In genomic region chr6:84691907-84692306, GRCm38 (mm10) we compare ENCODE assay signal across 23 mouse cellular contexts.
"Had no signal": no experiment of that assay in that cellular context is flagged by ENCODE, and none has a peak within 500 bp of the region (broad histone marks: within the 10 kb centered on the region; RNA-seq: fewer than 3 reads in every experiment).

No protein-coding gene starts in this region.

- H3K27ac ChIP-seq: hindbrain, embryonic 13.5 days; hindbrain, embryonic 15.5 days; kidney, embryonic 15.5 days; kidney, postnatal 0 days; limb, embryonic 13.5 days; limb, embryonic 15.5 days; liver, embryonic 13.5 days had no signal

- H3K4me1 ChIP-seq: limb, embryonic 15.5 days had no signal

- H3K9ac ChIP-seq: forebrain, postnatal 0 days; heart, embryonic 12.5 days; hindbrain, embryonic 13.5 days; hindbrain, embryonic 15.5 days; kidney, embryonic 15.5 days; limb, embryonic 13.5 days; limb, embryonic 15.5 days; liver, embryonic 13.5 days had no signal

- H3K9me3 ChIP-seq: heart, embryonic 12.5 days; hindbrain, embryonic 13.5 days; hindbrain, embryonic 15.5 days; kidney, embryonic 15.5 days; limb, embryonic 13.5 days; limb, embryonic 15.5 days; liver, embryonic 13.5 days had no signal

- DNase-seq: forebrain, postnatal 0 days; gastrocnemius, postnatal 14 days; gastrocnemius, postnatal 36 days; heart, adult 18-20 months; heart, postnatal 10 days; heart, postnatal 36 days; kidney, adult 11 months; kidney, adult 2 months; kidney, adult 9 months; kidney, postnatal 14 days; kidney, postnatal 36 days; layer of hippocampus, postnatal 36 days; left cerebral cortex, postnatal 4 days; liver, embryonic 13.5 days had no signal

- H3K36me3 ChIP-seq: hindbrain, embryonic 13.5 days; kidney, embryonic 15.5 days; limb, embryonic 13.5 days; liver, embryonic 13.5 days had no signal

- H3K4me2 ChIP-seq: heart, embryonic 12.5 days; hindbrain, embryonic 13.5 days; hindbrain, embryonic 15.5 days; kidney, embryonic 15.5 days; limb, embryonic 13.5 days; limb, embryonic 15.5 days; liver, embryonic 13.5 days had no signal

- H3K27me3 ChIP-seq: heart, embryonic 12.5 days; hindbrain, embryonic 13.5 days; hindbrain, embryonic 15.5 days; kidney, embryonic 15.5 days; limb, embryonic 13.5 days; limb, embryonic 15.5 days; liver, embryonic 13.5 days had no signal

- H3K4me3 ChIP-seq: heart, embryonic 12.5 days; hindbrain, embryonic 13.5 days; hindbrain, embryonic 15.5 days; kidney, embryonic 15.5 days; limb, embryonic 13.5 days; limb, embryonic 15.5 days; liver, embryonic 13.5 days had no signal

- ATAC-seq: forebrain, postnatal 0 days; hindbrain, postnatal 0 days; intestine, embryonic 16.5 days had no signal
